Mouse (Mus musculus) spleen, adult 10 weeks (tissue): Measurements from ENCODE around the gene 1700067P10Rik. TPM values are rescaled to one million over a fixed set of nuclear protein-coding genes. Genes with fewer than 3 reads are reported as not detected.

Experiments
- polyA plus RNA-seq: library from polyadenylated mRNA; stranded (reverse); fragments of 350-450 nt; fragmentation: Illumina TruSeq; extraction: RNeasy Lipid Tissue Mini Kit (QIAGEN cat#74804); gene quantifications from one replicate; pipeline ENCODE4 v1.2.3, GENCODE M21; 2015; ENCODE audit warnings: low replicate concordance; ENCODE audit not compliant: insufficient read depth

The 1700067P10Rik gene
- polyA plus RNA-seq, result not detected

GRCm38 (mm10) chr17:48089019-48089418 lies at the start of gene 1700067P10Rik:
TSS of gene 1700067P10Rik (plus strand) at chr17:48089319.

Other genes with a start within 250 kb of the 1700067P10Rik start
- gene Foxp4, start 164.7 kb upstream of the 1700067P10Rik start, polyA plus RNA-seq, result 8.1 TPM
- not detected for gene 1700122O11Rik, start 51.0 kb upstream of the 1700067P10Rik start, polyA plus RNA-seq
- gene 9830107B12Rik, start 56.9 kb downstream of the 1700067P10Rik start, polyA plus RNA-seq, result 0.32 TPM
- gene A530064D06Rik, start 78.0 kb downstream of the 1700067P10Rik start, polyA plus RNA-seq, result 4.2 TPM
- gene Trem1, start 143.4 kb downstream of the 1700067P10Rik start, polyA plus RNA-seq, result 3.4 TPM
- gene Trem3, start 158.5 kb downstream of the 1700067P10Rik start, polyA plus RNA-seq, result 3.7 TPM
- gene Treml4, start 175.0 kb downstream of the 1700067P10Rik start, polyA plus RNA-seq, result 80.5 TPM
- gene Treml2, start 210.2 kb downstream of the 1700067P10Rik start, polyA plus RNA-seq, result 78.2 TPM
- 14.7 TPM for gene B430306N03Rik, start 226.8 kb downstream of the 1700067P10Rik start, polyA plus RNA-seq